In genomic region chr9:44233021-44233801, GRCm38 (mm10) we compare ENCODE assay signal across 8 mouse cellular contexts. TPM values are rescaled to one million over a fixed set of nuclear protein-coding genes. Genes with fewer than 3 reads are reported as not detected.
DNase-seq lines count a peak whose midpoint lies in the region; ATAC-seq and TF ChIP-seq lines count a peak whose summit lies in the region.

No protein-coding gene starts in this region.

- H3K9me3 ChIP-seq in G1E (replicated peaks): no peaks in the 10 kb centered on the region
- no peaks in the 10 kb centered on the region for H3K9me3 ChIP-seq in intestine, embryonic 14.5 days (ENCODE audit: control insufficient read depth, low read length)
- H3K9me3 ChIP-seq in midbrain, embryonic 11.5 days (ENCODE audit: control insufficient read depth, low read length): no peaks in the 10 kb centered on the region

- TF ChIP-seq CTCF in kidney, adult 2 months (conservative IDR thresholded peaks at IDR 0.05; ENCODE audit: insufficient read depth, insufficient read length, low read depth, low read length): no peak
- TF ChIP-seq CTCF in G1E (IDR thresholded peaks at IDR 0.05; ENCODE audit: low read depth, low read length): no peak

- H3K4me3 ChIP-seq in kidney, adult 2 months (ENCODE audit: insufficient read depth, low read depth, low read length): peak overlapping the region; percentile 99
- H3K4me3 ChIP-seq in G1E (ENCODE audit: low read depth, low read length): peak overlapping the region; percentile 93
- peak overlapping the region; percentile 87 for H3K4me3 ChIP-seq in intestine, embryonic 14.5 days (ENCODE audit: low read depth, low read length)
- H3K4me3 ChIP-seq in midbrain, embryonic 11.5 days (ENCODE audit: low read depth, low read length): peak overlapping the region; percentile 93

- under 1% methylated on average over 40 of the region's 40 CpGs for WGBS in kidney, adult 2 months
- under 1% methylated on average over 40 of the region's 40 CpGs for WGBS in intestine, embryonic 14.5 days
- under 1% methylated on average over 34 of the region's 40 CpGs for WGBS in midbrain, embryonic 11.5 days

- H3K4me1 ChIP-seq in kidney, adult 2 months (ENCODE audit: control insufficient read depth, insufficient read depth, low read length): peaks cover 14% of the 10 kb centered on the region; the same call in 1 of the 2 replicates
- H3K4me1 ChIP-seq in G1E (ENCODE audit: insufficient read depth, low read depth, low read length): peaks cover 43% of the 10 kb centered on the region
- peaks cover 20% of the 10 kb centered on the region for H3K4me1 ChIP-seq in intestine, embryonic 14.5 days (replicated peaks; ENCODE audit: control insufficient read depth, insufficient read depth, low read length)
- peaks cover 11% of the 10 kb centered on the region for H3K4me1 ChIP-seq in midbrain, embryonic 11.5 days (ENCODE audit: control insufficient read depth, insufficient read depth, low read length)

- no peaks in the 10 kb centered on the region for H3K36me3 ChIP-seq in kidney, adult 2 months (ENCODE audit: control insufficient read depth, insufficient read depth, low read length)
- peaks cover 26% of the 10 kb centered on the region for H3K36me3 ChIP-seq in G1E (replicated peaks)
- H3K36me3 ChIP-seq in intestine, embryonic 14.5 days (ENCODE audit: control insufficient read depth, insufficient read depth, low read length): no peaks in the 10 kb centered on the region
- H3K36me3 ChIP-seq in midbrain, embryonic 11.5 days (ENCODE audit: control insufficient read depth, insufficient read depth, low read length): no peaks in the 10 kb centered on the region

- DNase-seq in kidney, adult 2 months: peak; percentile 26
- no peak for DNase-seq in kidney, postnatal 25 days
- peak; percentile 67 for DNase-seq in G1E (ENCODE audit: low spot score)
- DNase-seq in intestine, embryonic 14.5 days (ENCODE audit: low spot score): no peak
- peak; percentile 91 for DNase-seq in midbrain, embryonic 11.5 days (ENCODE audit: low spot score, missing footprints)
- peak; percentile 83 for DNase-seq in thymus, postnatal 14 days
- DNase-seq in left cerebral cortex, adult 11 months (ENCODE audit: low spot score): no peak

- peak; percentile 29; the same call in 1 of the 2 replicates for ATAC-seq in G1E (ENCODE audit: extremely low read depth, insufficient number of reproducible peaks, low FRiP score, poor library complexity, severe bottlenecking)
- peak; percentile 22 for ATAC-seq in erythroblast, adult 5-6 weeks (replicated peaks; ENCODE audit: low FRiP score, poor library complexity, severe bottlenecking)
- peak; percentile 78 for ATAC-seq in intestine, embryonic 14.5 days (replicated peaks; ENCODE audit: low FRiP score, low TSS enrichment, low read depth)
- ATAC-seq in midbrain, embryonic 11.5 days (ENCODE audit: low FRiP score): peak; percentile 87; the same call in 1 of the 2 replicates

- H3K4me2 ChIP-seq in intestine, embryonic 14.5 days (ENCODE audit: low read length): peak overlapping the region; percentile 78
- H3K4me2 ChIP-seq in midbrain, embryonic 11.5 days: peak overlapping the region; percentile 83

- TF ChIP-seq POLR2A in kidney, adult 2 months (IDR thresholded peaks at IDR 0.05; ENCODE audit: low read depth, low read length): no peak

- H3K27ac ChIP-seq in kidney, adult 2 months (ENCODE audit: insufficient read depth, low read depth, low read length): peak overlapping the region; percentile 64
- peak overlapping the region; percentile 90 for H3K27ac ChIP-seq in intestine, embryonic 14.5 days (ENCODE audit: low read depth)
- H3K27ac ChIP-seq in midbrain, embryonic 11.5 days (ENCODE audit: low read depth, low read length): peak overlapping the region; percentile 87

- H3K9ac ChIP-seq in intestine, embryonic 14.5 days (ENCODE audit: low read length): peak overlapping the region; percentile 88
- H3K9ac ChIP-seq in midbrain, embryonic 11.5 days (ENCODE audit: low read length): peak overlapping the region; percentile 92

- no peaks in the 10 kb centered on the region for H3K27me3 ChIP-seq in kidney, adult 2 months (replicated peaks; ENCODE audit: control insufficient read depth, insufficient read depth, low read length)
- H3K27me3 ChIP-seq in G1E (ENCODE audit: insufficient read depth, low read length): no peaks in the 10 kb centered on the region
- no peaks in the 10 kb centered on the region for H3K27me3 ChIP-seq in intestine, embryonic 14.5 days (replicated peaks; ENCODE audit: control insufficient read depth, insufficient read depth, low read length)
- H3K27me3 ChIP-seq in midbrain, embryonic 11.5 days (ENCODE audit: control insufficient read depth, insufficient read depth, low read length): no peaks in the 10 kb centered on the region

RNA-seq across cellular contexts. Expression of gene Cbl, which starts 0.6 kb away (rescaled TPM):
- polyA plus RNA-seq in kidney, adult 2 months (2012; rRNA removed): 6.6 and 8.1 TPM in 2 replicates
- total RNA-seq in G1E (2014; fragmentation: Nextera tagmentation): 137 and 159 TPM in 2 replicates
- 23.6 and 25.5 TPM in 2 replicates for total RNA-seq in G1E (2017)
- 17.2 and 20.3 TPM in 2 replicates for polyA plus RNA-seq in G1E (2012)
- 43.7 and 46.9 TPM in 2 replicates for total RNA-seq in erythroblast, adult 5-6 weeks (2015; ENCODE audit: low replicate concordance)
- total RNA-seq in erythroblast, adult 5-6 weeks (2017; ENCODE audit: low replicate concordance): 14.6 and 35.3 TPM in 2 replicates
- polyA plus RNA-seq in intestine, embryonic 14.5 days (2014; fragmentation: Nextera tagmentation; extraction: Ambion mirVana): 18.1 and 19.9 TPM in 2 replicates
- 20.9 and 22.2 TPM in 2 replicates for polyA plus RNA-seq in midbrain, embryonic 11.5 days (2014; fragmentation: Nextera tagmentation; extraction: Ambion mirVana)

RNA-seq across cellular contexts. Expression of gene Ccdc153, which starts 7.3 kb away (rescaled TPM):
- polyA plus RNA-seq in kidney, adult 2 months (2012; rRNA removed): not detected in 2 replicates
- total RNA-seq in G1E (2014; fragmentation: Nextera tagmentation): not detected in 2 replicates
- total RNA-seq in G1E (2017): not detected in 2 replicates
- polyA plus RNA-seq in G1E (2012): not detected in 2 replicates
- total RNA-seq in erythroblast, adult 5-6 weeks (2015; ENCODE audit: low replicate concordance): not detected in 2 replicates
- total RNA-seq in erythroblast, adult 5-6 weeks (2017; ENCODE audit: low replicate concordance): not detected in 2 replicates
- polyA plus RNA-seq in intestine, embryonic 14.5 days (2014; fragmentation: Nextera tagmentation; extraction: Ambion mirVana): not detected in 2 replicates
- not detected in 2 replicates for polyA plus RNA-seq in midbrain, embryonic 11.5 days (2014; fragmentation: Nextera tagmentation; extraction: Ambion mirVana)

RNA-seq across cellular contexts. Expression of gene Pdzd3, which starts 18.1 kb away (rescaled TPM):
- polyA plus RNA-seq in kidney, adult 2 months (2012; rRNA removed): 58.0 and 62.5 TPM in 2 replicates
- not detected in 2 replicates for total RNA-seq in G1E (2014; fragmentation: Nextera tagmentation)
- total RNA-seq in G1E (2017): not detected in 2 replicates
- not detected in 2 replicates for polyA plus RNA-seq in G1E (2012)
- not detected in 2 replicates for total RNA-seq in erythroblast, adult 5-6 weeks (2015; ENCODE audit: low replicate concordance)
- total RNA-seq in erythroblast, adult 5-6 weeks (2017; ENCODE audit: low replicate concordance): not detected in 2 replicates
- polyA plus RNA-seq in intestine, embryonic 14.5 days (2014; fragmentation: Nextera tagmentation; extraction: Ambion mirVana): 3.1 TPM in 2 replicates
- polyA plus RNA-seq in midbrain, embryonic 11.5 days (2014; fragmentation: Nextera tagmentation; extraction: Ambion mirVana): 0.23 TPM in 1 of 2 replicates, not detected in the other

RNA-seq across cellular contexts. Expression of gene Nlrx1, which starts 35.2 kb away (rescaled TPM):
- polyA plus RNA-seq in kidney, adult 2 months (2012; rRNA removed): 15.2 and 17.4 TPM in 2 replicates
- total RNA-seq in G1E (2014; fragmentation: Nextera tagmentation) (not detected in 2 replicates), G1E (2017) (0.05 TPM in 1 of 2 replicates, not detected in the other)
- polyA plus RNA-seq in G1E (2012): 0.02 and 0.03 TPM in 2 replicates
- 2.7 and 5.6 TPM in 2 replicates for total RNA-seq in erythroblast, adult 5-6 weeks (2015; ENCODE audit: low replicate concordance)
- total RNA-seq in erythroblast, adult 5-6 weeks (2017; ENCODE audit: low replicate concordance): 0.98 and 11.2 TPM in 2 replicates
- 6.3 and 7.0 TPM in 2 replicates for polyA plus RNA-seq in intestine, embryonic 14.5 days (2014; fragmentation: Nextera tagmentation; extraction: Ambion mirVana)
- 1.9 and 3.2 TPM in 2 replicates for polyA plus RNA-seq in midbrain, embryonic 11.5 days (2014; fragmentation: Nextera tagmentation; extraction: Ambion mirVana)

RNA-seq across cellular contexts. Expression of gene Abcg4, which starts 55.2 kb away (rescaled TPM):
- 0.45 and 1.2 TPM in 2 replicates for polyA plus RNA-seq in kidney, adult 2 months (2012; rRNA removed)
- total RNA-seq in G1E (2014; fragmentation: Nextera tagmentation): 29.1 and 58.5 TPM in 2 replicates
- total RNA-seq in G1E (2017): 1.8 and 3.6 TPM in 2 replicates
- 18.4 and 20.3 TPM in 2 replicates for polyA plus RNA-seq in G1E (2012)
- total RNA-seq in erythroblast, adult 5-6 weeks (2015; ENCODE audit: low replicate concordance): 20.8 and 24.2 TPM in 2 replicates
- total RNA-seq in erythroblast, adult 5-6 weeks (2017; ENCODE audit: low replicate concordance): 18.1 and 18.8 TPM in 2 replicates
- 3.6 and 4.1 TPM in 2 replicates for polyA plus RNA-seq in intestine, embryonic 14.5 days (2014; fragmentation: Nextera tagmentation; extraction: Ambion mirVana)
- 3.2 and 4.8 TPM in 2 replicates for polyA plus RNA-seq in midbrain, embryonic 11.5 days (2014; fragmentation: Nextera tagmentation; extraction: Ambion mirVana)

Comparison
In these comparisons a context has a peak if more than half of its experiments do, and no peak if none do; other contexts are left out.
1. DNase-seq: peak in kidney, adult 2 months (single experiment), G1E (single experiment), midbrain, embryonic 11.5 days (single experiment) and thymus, postnatal 14 days (single experiment); none in kidney, postnatal 25 days (0 of 2), intestine, embryonic 14.5 days (single experiment) and left cerebral cortex, adult 11 months (single experiment).
2. ATAC-seq: peak in every context shown above with its lines; median percentile 87 in midbrain, embryonic 11.5 days; 78 in intestine, embryonic 14.5 days; 29 in G1E; 22 in erythroblast, adult 5-6 weeks.
3. RNA of gene Pdzd3, which starts 18.1 kb away (polyA plus RNA-seq): 58.0 to 62.5 TPM in kidney, adult 2 months; 3.1 TPM in intestine, embryonic 14.5 days, 0.23 TPM in midbrain, embryonic 11.5 days and not detected in G1E; every median in the first group is over 10 times any median in the second.
4. Peak in every context shown above with its lines, with median percentiles within 50 percentile points of each other: H3K27ac ChIP-seq and H3K4me3 ChIP-seq.